Mouse (Mus musculus): ENCODE measurements around the gene Thrap3. TPM values are rescaled to one million over a fixed set of nuclear protein-coding genes. Genes with fewer than 3 reads are reported as not detected.

Gene Thrap3
- polyA plus RNA-seq, 1 experiment: 56.6 TPM

DNA sequence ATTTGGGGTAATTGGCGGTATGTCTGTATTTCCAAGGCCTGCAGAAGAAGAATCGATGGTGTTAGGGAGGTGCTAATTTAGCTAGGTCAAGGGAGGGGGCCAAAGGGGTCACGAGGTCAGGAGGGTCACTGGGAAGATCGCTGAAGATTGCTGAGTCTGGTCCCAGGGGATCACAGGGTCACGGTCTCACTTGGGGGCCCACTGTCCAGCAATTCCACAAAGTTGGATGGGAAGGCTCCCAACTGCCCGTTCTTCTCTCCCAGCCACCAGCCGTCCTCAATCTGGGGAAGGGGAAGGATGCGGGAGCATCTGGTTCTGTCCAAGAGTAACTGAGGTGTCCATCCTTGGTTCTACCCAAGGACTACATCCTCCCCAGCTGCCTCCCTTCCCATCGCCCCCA is 40.6 kb downstream of the Thrap3 start:
- Histone ChIP-seq H3K27me3 (ENCODE audit: control insufficient read depth, insufficient read depth, insufficient read length) (no peaks in the 10 kb centered on the region), H3K4me3 (no peak overlapping the region), H3K4me2 (ENCODE audit: low read depth) (no peak overlapping the region), H3K79me2 (ENCODE audit: control insufficient read depth, insufficient read depth) (no peaks in the 10 kb centered on the region), H3ac (ENCODE audit: control insufficient read depth, insufficient read length) (no peak overlapping the region), H3K36me3 (ENCODE audit: control insufficient read depth, insufficient read depth) (peaks cover 19% of the 10 kb centered on the region)
- TF ChIP-seq TCF12 (IDR thresholded peaks at IDR 0.05; ENCODE audit: insufficient read depth, poor library complexity, severe bottlenecking): no peak
- TF ChIP-seq MYOD1 (IDR thresholded peaks at IDR 0.05; ENCODE audit: control insufficient read depth in 1 of 3, insufficient read length in 2 of 3, low read depth in 2 of 3): no peak
- TF ChIP-seq USF1 (IDR thresholded peaks at IDR 0.05; ENCODE audit: low read depth): no peak
- no peak for TF ChIP-seq SRF (IDR thresholded peaks at IDR 0.05; ENCODE audit: control insufficient read depth, insufficient read length, low read depth)
- no peak for TF ChIP-seq POLR2A (IDR thresholded peaks at IDR 0.05; ENCODE audit: insufficient read length, low read depth)
- no peak for TF ChIP-seq MAX (IDR thresholded peaks at IDR 0.05; ENCODE audit: low read depth)
- TF ChIP-seq E2F4 (IDR thresholded peaks at IDR 0.05; ENCODE audit: insufficient read depth): no peak
- no peak for TF ChIP-seq MYOG (IDR thresholded peaks at IDR 0.05; ENCODE audit: control insufficient read depth in 1 of 3, insufficient read depth in 1 of 3, insufficient read length in 2 of 3, low read depth in 2 of 3)

GRCm38 (mm10) chr4:126161456-126161855 is 41.1 kb downstream of the Thrap3 start:
- TF ChIP-seq REST (IDR thresholded peaks at IDR 0.05; ENCODE audit: insufficient read depth, insufficient read length): no peak
- TF ChIP-seq E2F4 (IDR thresholded peaks at IDR 0.05; ENCODE audit: insufficient read depth): no peak
- TF ChIP-seq MYOG (IDR thresholded peaks at IDR 0.05; ENCODE audit: control insufficient read depth in 1 of 3, insufficient read depth in 1 of 3, insufficient read length in 2 of 3, low read depth in 2 of 3): no peak
- no peak for TF ChIP-seq POLR2AphosphoS2 (IDR thresholded peaks at IDR 0.05; ENCODE audit: insufficient read length, low read depth)
- no peak for TF ChIP-seq POLR2A (IDR thresholded peaks at IDR 0.05; ENCODE audit: insufficient read length, low read depth)
- TF ChIP-seq SRF (IDR thresholded peaks at IDR 0.05; ENCODE audit: control insufficient read depth, insufficient read length, low read depth): no peak
- no peak for TF ChIP-seq MYOD1 (IDR thresholded peaks at IDR 0.05; ENCODE audit: control insufficient read depth in 1 of 3, insufficient read length in 2 of 3, low read depth in 2 of 3)
- no peak for TF ChIP-seq TCF3 (IDR thresholded peaks at IDR 0.05; ENCODE audit: insufficient read length, low read depth)
- no peak for TF ChIP-seq MAX (IDR thresholded peaks at IDR 0.05; ENCODE audit: low read depth)
- Histone ChIP-seq H3K4me2 (ENCODE audit: low read depth) (no peak overlapping the region), H3K4me3 (no peak overlapping the region), H3K27me3 (ENCODE audit: control insufficient read depth, insufficient read depth, insufficient read length) (no peaks in the 10 kb centered on the region), H3ac (ENCODE audit: control insufficient read depth, insufficient read length) (no peak overlapping the region), H3K79me2 (ENCODE audit: control insufficient read depth, insufficient read depth) (no peaks in the 10 kb centered on the region), H3K36me3 (ENCODE audit: control insufficient read depth, insufficient read depth) (peaks cover 13% of the 10 kb centered on the region)

DNA sequence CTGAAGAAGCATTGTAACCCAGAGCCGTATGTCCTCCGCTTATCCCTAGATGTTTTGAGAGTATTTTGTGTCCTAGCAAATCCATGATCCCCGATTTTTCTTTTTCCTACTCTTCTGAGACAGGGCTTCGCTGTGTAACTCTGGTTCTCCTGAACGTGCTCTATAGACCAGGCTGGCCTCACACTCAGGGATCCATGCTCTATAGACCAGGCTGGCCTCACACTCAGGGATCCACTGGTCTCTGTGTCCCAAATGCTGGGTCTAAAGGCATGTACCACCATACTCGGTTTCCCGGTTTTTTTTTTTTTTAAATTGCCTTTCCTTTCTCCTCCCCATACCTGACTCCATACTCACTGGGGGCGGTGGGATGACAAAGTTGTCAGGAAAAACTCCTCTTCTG is 41.6 kb downstream of the Thrap3 start:
- H3K79me2 ChIP-seq (ENCODE audit: control insufficient read depth, insufficient read depth): no peaks in the 10 kb centered on the region
- TF ChIP-seq MYOG (IDR thresholded peaks at IDR 0.05; ENCODE audit: control insufficient read depth in 1 of 3, insufficient read depth in 1 of 3, insufficient read length in 2 of 3, low read depth in 2 of 3) (no peak), MYOD1 (IDR thresholded peaks at IDR 0.05; ENCODE audit: control insufficient read depth in 1 of 3, insufficient read length in 2 of 3, low read depth in 2 of 3) (no peak), MAX (IDR thresholded peaks at IDR 0.05; ENCODE audit: low read depth) (no peak), E2F4 (IDR thresholded peaks at IDR 0.05; ENCODE audit: insufficient read depth) (no peak), POLR2AphosphoS2 (IDR thresholded peaks at IDR 0.05; ENCODE audit: insufficient read length, low read depth) (no peak), TCF12 (IDR thresholded peaks at IDR 0.05; ENCODE audit: insufficient read depth, poor library complexity, severe bottlenecking) (no peak), CEBPB (IDR thresholded peaks at IDR 0.05; ENCODE audit: insufficient read depth, poor library complexity, severe bottlenecking) (no peak), SRF (IDR thresholded peaks at IDR 0.05; ENCODE audit: control insufficient read depth, insufficient read length, low read depth) (no peak), REST (IDR thresholded peaks at IDR 0.05; ENCODE audit: insufficient read depth, insufficient read length) (no peak), USF1 (IDR thresholded peaks at IDR 0.05; ENCODE audit: low read depth) (no peak), POLR2A (IDR thresholded peaks at IDR 0.05; ENCODE audit: insufficient read length, low read depth) (no peak), TCF3 (IDR thresholded peaks at IDR 0.05; ENCODE audit: insufficient read length, low read depth) (no peak)
- H3K36me3 ChIP-seq (ENCODE audit: control insufficient read depth, insufficient read depth): peaks cover 9% of the 10 kb centered on the region
- H3K27me3 ChIP-seq (ENCODE audit: control insufficient read depth, insufficient read depth, insufficient read length): no peaks in the 10 kb centered on the region
- no peak overlapping the region for H3K4me2 ChIP-seq (ENCODE audit: low read depth)
- H3K4me3 ChIP-seq: no peak overlapping the region
- no peak overlapping the region for H3ac ChIP-seq (ENCODE audit: control insufficient read depth, insufficient read length)

DNA sequence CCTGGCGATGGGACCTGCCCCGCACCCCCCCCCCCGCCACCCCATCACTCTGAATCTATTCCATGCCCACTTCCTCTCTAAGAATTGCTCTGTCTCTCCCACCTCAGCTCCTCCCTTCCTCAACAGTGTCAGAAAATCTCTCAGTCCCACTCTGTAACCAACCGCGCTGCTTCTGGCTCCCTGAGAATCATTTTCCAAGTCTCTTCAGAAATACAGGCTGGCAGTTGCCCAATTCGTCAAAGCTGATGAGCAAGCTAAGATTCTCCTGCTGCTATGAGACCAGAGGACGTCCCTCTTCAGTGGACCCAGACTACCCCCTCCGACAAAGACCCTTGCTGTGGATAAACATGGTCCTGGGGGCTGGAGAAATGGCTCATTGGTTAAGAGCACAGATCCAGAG is 43.1 kb downstream of the Thrap3 start:
- no peak overlapping the region for H3K4me2 ChIP-seq (ENCODE audit: low read depth)
- no peak overlapping the region for H3ac ChIP-seq (ENCODE audit: control insufficient read depth, insufficient read length)
- TF ChIP-seq MYOD1 (IDR thresholded peaks at IDR 0.05; ENCODE audit: control insufficient read depth in 1 of 3, insufficient read length in 2 of 3, low read depth in 2 of 3) (no peak), REST (IDR thresholded peaks at IDR 0.05; ENCODE audit: insufficient read depth, insufficient read length) (no peak), TCF12 (IDR thresholded peaks at IDR 0.05; ENCODE audit: insufficient read depth, poor library complexity, severe bottlenecking) (no peak)
- H3K27me3 ChIP-seq (ENCODE audit: control insufficient read depth, insufficient read depth, insufficient read length): no peaks in the 10 kb centered on the region
- peaks cover 4% of the 10 kb centered on the region for H3K36me3 ChIP-seq (ENCODE audit: control insufficient read depth, insufficient read depth)
- H3K4me3 ChIP-seq: no peak overlapping the region
- H3K79me2 ChIP-seq (ENCODE audit: control insufficient read depth, insufficient read depth): no peaks in the 10 kb centered on the region

DNA sequence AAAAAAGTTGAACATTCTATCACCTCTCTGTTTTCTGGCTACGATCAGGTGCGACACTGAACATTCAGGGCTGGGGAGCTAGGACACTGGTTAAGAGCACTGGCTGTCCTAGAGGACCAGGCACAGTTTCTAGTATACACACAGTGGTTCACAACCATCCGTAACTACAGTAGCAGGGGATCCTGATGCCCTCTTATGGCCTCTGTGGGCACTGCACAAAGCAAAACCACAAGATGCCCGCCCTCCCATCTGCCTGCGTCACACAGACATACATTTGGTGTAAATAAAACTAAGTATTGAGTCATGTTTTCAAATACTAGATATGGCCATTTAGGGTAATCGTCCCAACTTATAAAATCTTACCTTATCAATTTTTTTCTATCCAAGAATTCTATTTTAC is 45.0 kb downstream of the Thrap3 start:
- Histone ChIP-seq H3K79me2 (ENCODE audit: control insufficient read depth, insufficient read depth) (no peaks in the 10 kb centered on the region), H3K27me3 (ENCODE audit: control insufficient read depth, insufficient read depth, insufficient read length) (no peaks in the 10 kb centered on the region), H3K4me2 (ENCODE audit: low read depth) (no peak overlapping the region), H3K36me3 (ENCODE audit: control insufficient read depth, insufficient read depth) (peaks cover 4% of the 10 kb centered on the region), H3K4me3 (no peak overlapping the region), H3ac (ENCODE audit: control insufficient read depth, insufficient read length) (no peak overlapping the region)
- TF ChIP-seq MYOG (IDR thresholded peaks at IDR 0.05; ENCODE audit: control insufficient read depth in 1 of 3, insufficient read depth in 1 of 3, insufficient read length in 2 of 3, low read depth in 2 of 3) (no peak), TCF12 (IDR thresholded peaks at IDR 0.05; ENCODE audit: insufficient read depth, poor library complexity, severe bottlenecking) (no peak), TCF3 (IDR thresholded peaks at IDR 0.05; ENCODE audit: insufficient read length, low read depth) (no peak), SRF (IDR thresholded peaks at IDR 0.05; ENCODE audit: control insufficient read depth, insufficient read length, low read depth) (no peak), USF1 (IDR thresholded peaks at IDR 0.05; ENCODE audit: low read depth) (no peak), E2F4 (IDR thresholded peaks at IDR 0.05; ENCODE audit: insufficient read depth) (no peak), CEBPB (IDR thresholded peaks at IDR 0.05; ENCODE audit: insufficient read depth, poor library complexity, severe bottlenecking) (no peak), POLR2A (IDR thresholded peaks at IDR 0.05; ENCODE audit: insufficient read length, low read depth) (no peak), MAX (IDR thresholded peaks at IDR 0.05; ENCODE audit: low read depth) (no peak), MYOD1 (IDR thresholded peaks at IDR 0.05; ENCODE audit: control insufficient read depth in 1 of 3, insufficient read length in 2 of 3, low read depth in 2 of 3) (no peak), REST (IDR thresholded peaks at IDR 0.05; ENCODE audit: insufficient read depth, insufficient read length) (no peak), POLR2AphosphoS2 (IDR thresholded peaks at IDR 0.05; ENCODE audit: insufficient read length, low read depth) (no peak)
